Mouse (Mus musculus) hindbrain, embryonic 13.5 days (tissue): Measurements from ENCODE around the gene Sema4f. TPM values are rescaled to one million over a fixed set of nuclear protein-coding genes. Genes with fewer than 3 reads are reported as not detected.

Experiments
- ATAC-seq: fragments of 200-750 bp; cut with Nextera tagmentation; 2 replicates; pipeline ENCODE4 v1.8.0; 2017; ENCODE audit warnings: moderate TSS enrichment; ENCODE audit not compliant: low FRiP score
- H3K27ac ChIP-seq: fragments of 300-500 bp; sonication (generic); 2 replicates; pipeline ENCODE4 v1.5.1; 2015; ENCODE audit warnings: inconsistent platforms, mild to moderate bottlenecking, moderate library complexity
- H3K27me3 ChIP-seq: fragments of 300-500 bp; sonication (generic); 2 replicates; pipeline ENCODE4 v1.6.1; 2015; ENCODE audit warnings: mild to moderate bottlenecking, inconsistent platforms
- H3K36me3 ChIP-seq: fragments of 300-500 bp; sonication (generic); 2 replicates; pipeline ENCODE4 v1.6.1; 2015; ENCODE audit warnings: mild to moderate bottlenecking, inconsistent platforms
- H3K4me1 ChIP-seq: fragments of 300-500 bp; sonication (generic); replicated peaks from 2 replicates; pipeline ENCODE4 v1.6.1; 2015; ENCODE audit warnings: inconsistent platforms
- H3K4me2 ChIP-seq: fragments of 300-500 bp; sonication (generic); 2 replicates; pipeline ENCODE4 v1.6.1; 2015; ENCODE audit warnings: inconsistent platforms, mild to moderate bottlenecking, moderate library complexity
- H3K4me3 ChIP-seq: fragments of 300-500 bp; sonication (generic); 2 replicates; pipeline ENCODE4 v1.5.1; 2015; ENCODE audit warnings: mild to moderate bottlenecking, inconsistent platforms
- H3K9ac ChIP-seq: fragments of 300-500 bp; sonication (generic); 2 replicates; pipeline ENCODE4 v1.6.1; 2015; ENCODE audit warnings: mild to moderate bottlenecking, inconsistent platforms
- H3K9me3 ChIP-seq: fragments of 300-500 bp; sonication (generic); 2 replicates; pipeline ENCODE4 v1.6.1; 2016; ENCODE audit warnings: inconsistent platforms
- WGBS: fragments of 180-500 bp; shearing (Covaris S2); methylation state at CpG from one replicate; pipeline ENCODE4 v1.1.7; 2015; 5-methylcytosine and 5-hydroxymethylcytosine counted together
- polyA plus RNA-seq: library from polyadenylated mRNA; unstranded; fragments of >200 nt; fragmentation: Nextera tagmentation; extraction: Ambion mirVana; gene quantifications from 2 replicates; pipeline ENCODE4 v1.2.1, GENCODE M21; 2015

The Sema4f gene
- polyA plus RNA-seq, 1 experiment from 2014 or later: 17.5 TPM

DNA sequence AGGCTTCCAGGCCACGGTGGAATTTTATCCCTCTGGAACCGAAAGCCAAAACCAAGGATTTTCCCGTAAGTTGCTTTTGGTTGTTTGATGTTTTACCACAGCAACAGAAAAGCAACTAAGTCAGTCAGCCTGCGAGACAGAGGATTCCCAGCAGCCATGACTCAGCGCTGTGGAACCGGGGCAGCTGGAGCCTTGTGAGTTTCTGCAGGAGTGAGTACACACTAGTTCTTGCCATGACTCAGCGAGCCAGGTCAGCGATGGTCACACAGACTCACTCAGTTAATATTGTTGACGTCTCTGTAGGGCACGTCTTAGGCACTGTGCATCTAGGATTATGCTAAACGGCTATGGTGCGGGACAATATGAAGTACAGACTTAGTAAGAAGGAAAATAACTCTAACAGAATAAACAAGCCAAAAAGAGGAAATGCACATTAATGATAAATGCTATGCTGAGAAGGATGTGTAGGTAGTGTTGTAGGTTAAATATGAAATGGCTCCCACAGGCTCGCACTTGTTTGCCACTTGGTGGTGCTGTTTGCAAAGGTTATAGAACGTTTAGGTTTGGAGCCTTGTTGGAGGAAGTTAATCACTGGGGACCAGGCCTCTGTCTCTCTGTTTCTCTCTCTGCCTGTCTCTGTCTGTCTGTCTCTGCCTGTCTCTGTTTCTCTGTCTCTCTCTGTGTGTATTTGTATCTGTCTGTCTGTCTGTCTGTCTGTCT is 30.3 kb downstream of the Sema4f start:
- H3K4me1 ChIP-seq: no peaks in the 10 kb centered on the region
- no peak for ATAC-seq
- H3K27me3 ChIP-seq: no peaks in the 10 kb centered on the region
- no peak overlapping the region for H3K9ac ChIP-seq
- H3K9me3 ChIP-seq: no peaks in the 10 kb centered on the region
- H3K27ac ChIP-seq: no peak overlapping the region
- H3K36me3 ChIP-seq: peaks cover 21% of the 10 kb centered on the region
- no peak overlapping the region for H3K4me2 ChIP-seq
- H3K4me3 ChIP-seq: no peak overlapping the region
- 69% methylated on average over 14 of the region's 14 CpGs for WGBS

DNA sequence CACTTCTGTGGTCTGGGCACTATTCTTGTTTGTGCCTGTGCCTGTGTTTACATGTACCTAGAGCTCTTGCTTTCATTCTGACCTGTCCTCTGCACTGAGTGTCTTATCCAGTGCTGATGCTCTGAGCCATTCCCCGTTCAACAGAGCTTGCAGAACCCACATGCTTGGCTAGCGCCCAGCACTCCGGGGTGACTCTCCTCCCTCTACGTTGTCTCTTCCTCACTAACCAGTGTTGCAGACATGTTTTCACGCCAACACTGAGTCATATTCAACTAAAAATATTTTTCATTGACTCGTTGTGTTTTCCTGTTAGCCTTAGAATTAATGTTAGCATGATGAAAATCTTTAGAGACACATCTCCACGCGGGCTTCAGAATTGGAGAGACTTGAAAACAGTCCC is 31.5 kb downstream of the Sema4f start:
- Histone ChIP-seq H3K9ac (no peak overlapping the region), H3K27ac (no peak overlapping the region), H3K27me3 (no peaks in the 10 kb centered on the region), H3K4me3 (no peak overlapping the region), H3K4me2 (no peak overlapping the region), H3K36me3 (peaks cover 11% of the 10 kb centered on the region), H3K4me1 (no peaks in the 10 kb centered on the region), H3K9me3 (no peaks in the 10 kb centered on the region)
- 84% methylated on average over 8 of the region's 8 CpGs for WGBS
- ATAC-seq: no peak

DNA sequence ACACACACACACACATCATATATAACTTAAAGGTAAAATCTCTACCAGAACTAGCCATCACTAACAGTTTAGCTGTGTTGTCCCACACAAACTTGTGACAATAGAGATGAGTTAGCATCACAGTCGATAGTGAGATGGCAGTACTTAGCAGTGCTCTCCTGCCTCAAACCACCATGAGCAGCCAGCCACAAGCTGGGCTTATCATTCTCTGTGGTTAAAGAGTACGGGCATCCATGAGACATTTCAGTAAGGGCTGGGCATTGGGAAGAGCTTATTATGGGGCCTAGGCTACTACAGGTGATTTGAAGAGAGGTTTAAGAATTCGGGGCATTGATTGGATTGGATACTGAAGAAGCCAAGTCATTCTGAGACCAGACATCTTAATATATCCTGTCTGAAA is 32.6 kb downstream of the Sema4f start:
- Histone ChIP-seq H3K9me3 (no peaks in the 10 kb centered on the region), H3K27me3 (no peaks in the 10 kb centered on the region), H3K27ac (no peak overlapping the region), H3K4me2 (no peak overlapping the region), H3K36me3 (peaks cover 5% of the 10 kb centered on the region), H3K9ac (no peak overlapping the region), H3K4me1 (no peaks in the 10 kb centered on the region), H3K4me3 (no peak overlapping the region)
- 89% methylated on average over 3 of the region's 3 CpGs for WGBS
- ATAC-seq: no peak

DNA sequence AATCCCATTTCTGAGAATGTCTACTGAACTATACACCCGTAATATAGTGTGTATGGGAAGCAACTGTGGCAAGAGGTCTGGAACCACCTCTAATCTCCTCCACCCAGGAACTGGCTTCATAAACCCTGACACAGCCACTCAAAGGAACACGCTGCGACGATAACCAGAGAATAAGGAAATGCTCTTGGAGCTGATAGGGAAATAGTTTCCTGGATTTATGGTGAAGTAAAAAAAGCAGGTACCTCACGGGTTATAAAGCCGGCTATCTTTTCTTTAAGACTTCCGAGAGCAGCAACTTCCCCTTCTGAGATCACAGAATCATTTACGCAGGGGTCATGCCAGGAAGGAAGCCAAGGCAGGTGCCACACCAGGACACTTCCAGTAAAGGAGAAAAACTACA is 37.0 kb downstream of the Sema4f start:
- H3K4me1 ChIP-seq: no peaks in the 10 kb centered on the region
- no peak overlapping the region for H3K4me2 ChIP-seq
- no peaks in the 10 kb centered on the region for H3K9me3 ChIP-seq
- H3K4me3 ChIP-seq: no peak overlapping the region
- no peak overlapping the region for H3K27ac ChIP-seq
- H3K36me3 ChIP-seq: no peaks in the 10 kb centered on the region
- no peaks in the 10 kb centered on the region for H3K27me3 ChIP-seq
- 84% methylated on average over 8 of the region's 8 CpGs for WGBS
- H3K9ac ChIP-seq: no peak overlapping the region
- ATAC-seq: no peak

DNA sequence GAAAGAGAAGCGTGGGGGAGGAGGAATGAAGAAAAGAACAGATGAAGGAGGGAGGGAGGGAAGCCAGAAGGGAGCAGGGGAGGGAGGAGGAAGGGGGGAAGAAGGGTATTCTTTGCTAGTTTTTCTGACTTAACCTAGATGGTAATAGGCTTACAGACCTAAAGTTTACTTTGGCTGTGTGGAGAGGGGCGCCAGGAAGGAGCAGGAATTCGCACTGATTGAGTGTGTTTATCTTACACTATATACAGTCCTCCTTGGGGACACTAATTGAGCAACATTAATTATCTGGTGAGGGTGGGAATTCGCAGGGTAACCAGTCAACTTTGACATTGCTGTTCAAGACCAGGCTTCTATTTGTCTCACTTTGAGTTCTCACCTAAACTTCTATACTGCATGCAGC is 40.8 kb downstream of the Sema4f start:
- Histone ChIP-seq H3K4me1 (no peaks in the 10 kb centered on the region), H3K4me3 (no peak overlapping the region), H3K27me3 (no peaks in the 10 kb centered on the region), H3K4me2 (no peak overlapping the region), H3K36me3 (no peaks in the 10 kb centered on the region), H3K9me3 (no peaks in the 10 kb centered on the region), H3K27ac (no peak overlapping the region), H3K9ac (no peak overlapping the region)
- 63% methylated on average over 4 of the region's 4 CpGs for WGBS
- ATAC-seq: no peak

DNA sequence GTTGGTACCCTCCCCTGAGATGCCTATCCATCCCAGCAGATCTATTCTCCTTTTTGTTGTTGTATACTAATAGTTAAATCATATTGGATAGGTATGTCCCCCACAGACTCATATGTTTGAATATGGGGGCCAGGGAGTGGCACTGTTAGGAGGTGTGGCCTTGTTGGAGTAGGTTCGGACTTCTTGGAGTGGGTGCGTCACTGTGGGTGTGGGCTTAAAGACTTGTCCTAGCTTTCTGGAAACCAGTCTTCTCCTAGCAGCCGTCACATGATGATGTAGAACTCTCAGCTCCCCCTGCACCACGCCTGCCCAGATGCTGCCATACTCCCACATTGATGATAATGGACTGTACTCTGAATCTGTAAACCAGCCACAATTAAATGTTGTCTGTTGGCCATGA is 41.3 kb downstream of the Sema4f start:
- Histone ChIP-seq H3K4me2 (no peak overlapping the region), H3K27ac (no peak overlapping the region), H3K36me3 (no peaks in the 10 kb centered on the region), H3K9me3 (no peaks in the 10 kb centered on the region), H3K27me3 (no peaks in the 10 kb centered on the region), H3K4me3 (no peak overlapping the region), H3K9ac (no peak overlapping the region), H3K4me1 (no peaks in the 10 kb centered on the region)
- no peak for ATAC-seq
- WGBS: 89% methylated on average over 4 of the region's 4 CpGs

DNA sequence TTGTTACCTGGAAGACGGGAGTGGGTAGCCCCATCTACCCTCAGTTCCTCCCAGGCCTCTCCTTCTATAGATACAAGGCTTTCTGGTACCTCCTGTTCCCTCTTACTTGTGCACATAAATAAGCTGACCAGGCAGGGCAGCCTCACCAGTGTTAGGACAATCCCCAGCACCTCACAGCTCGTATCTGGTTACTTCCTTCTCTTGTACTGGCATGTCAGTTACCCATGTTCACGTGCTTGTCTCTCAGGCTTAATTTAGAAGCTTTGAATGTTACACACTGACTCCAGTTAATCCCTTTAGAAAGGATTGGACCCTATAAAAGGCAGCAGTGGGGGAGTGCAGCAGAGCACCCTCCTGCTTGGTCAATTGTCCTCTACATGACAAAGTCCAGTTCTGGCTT is 42.3 kb downstream of the Sema4f start:
- H3K36me3 ChIP-seq: no peaks in the 10 kb centered on the region
- H3K9ac ChIP-seq: no peak overlapping the region
- 72% methylated on average over 3 of the region's 3 CpGs for WGBS
- no peaks in the 10 kb centered on the region for H3K9me3 ChIP-seq
- H3K27ac ChIP-seq: no peak overlapping the region
- no peak overlapping the region for H3K4me3 ChIP-seq
- no peak for ATAC-seq
- H3K27me3 ChIP-seq: no peaks in the 10 kb centered on the region
- H3K4me2 ChIP-seq: no peak overlapping the region
- H3K4me1 ChIP-seq: no peaks in the 10 kb centered on the region

DNA sequence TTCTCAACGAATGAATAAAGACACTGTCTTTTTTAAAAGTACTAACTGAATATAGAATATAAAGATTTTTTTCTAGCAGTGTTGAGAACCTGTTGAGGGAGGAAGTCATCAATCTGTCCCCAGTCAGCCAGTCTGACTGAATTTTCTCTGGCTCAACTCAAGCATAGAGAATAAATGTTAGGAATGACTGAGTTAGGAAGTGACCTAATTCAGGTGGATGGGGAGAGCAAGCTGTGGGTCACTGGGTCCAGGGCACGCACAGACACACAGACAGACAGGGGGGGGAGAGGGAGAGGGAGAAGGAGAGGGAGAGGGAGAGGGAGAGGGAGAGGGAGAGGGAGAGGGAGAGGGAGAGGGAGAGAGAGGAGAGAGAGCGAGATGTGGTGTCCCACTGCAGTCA is 46.2 kb downstream of the Sema4f start:
- H3K27ac ChIP-seq: no peak overlapping the region
- ATAC-seq: no peak
- WGBS: 70% methylated on average over 3 of the region's 3 CpGs

DNA sequence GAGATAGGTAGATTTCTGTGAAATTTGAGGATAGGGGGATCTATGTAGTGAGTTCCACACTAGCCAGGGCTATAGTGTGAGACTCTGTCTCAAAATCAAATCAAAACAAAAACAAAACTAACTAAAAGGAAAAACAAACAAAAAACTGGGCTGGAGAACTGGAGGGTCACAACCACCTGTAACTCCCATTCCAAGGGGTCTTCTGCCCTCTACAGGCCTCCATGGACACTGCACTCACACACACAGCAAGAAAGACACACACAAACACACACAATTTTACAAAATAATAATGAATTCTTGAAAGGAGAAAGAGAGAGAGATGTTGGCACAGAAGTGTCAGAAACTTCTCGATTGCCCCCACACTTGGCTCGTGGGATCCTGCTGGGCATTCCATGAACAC is 47.0 kb downstream of the Sema4f start:
- Histone ChIP-seq H3K27ac (no peak overlapping the region), H3K9me3 (no peaks in the 10 kb centered on the region), H3K36me3 (no peaks in the 10 kb centered on the region), H3K4me3 (no peak overlapping the region), H3K9ac (no peak overlapping the region), H3K27me3 (no peaks in the 10 kb centered on the region), H3K4me2 (no peak overlapping the region), H3K4me1 (no peaks in the 10 kb centered on the region)
- ATAC-seq: no peak
- WGBS: 93% methylated on average over 2 of the region's 2 CpGs

More for the DNA sequence above, 46.2 kb downstream of the Sema4f start:
- Histone ChIP-seq H3K4me3 (no peak overlapping the region), H3K9ac (no peak overlapping the region), H3K4me1 (no peaks in the 10 kb centered on the region), H3K27me3 (no peaks in the 10 kb centered on the region), H3K9me3 (no peaks in the 10 kb centered on the region), H3K4me2 (no peak overlapping the region), H3K36me3 (no peaks in the 10 kb centered on the region)

DNA sequence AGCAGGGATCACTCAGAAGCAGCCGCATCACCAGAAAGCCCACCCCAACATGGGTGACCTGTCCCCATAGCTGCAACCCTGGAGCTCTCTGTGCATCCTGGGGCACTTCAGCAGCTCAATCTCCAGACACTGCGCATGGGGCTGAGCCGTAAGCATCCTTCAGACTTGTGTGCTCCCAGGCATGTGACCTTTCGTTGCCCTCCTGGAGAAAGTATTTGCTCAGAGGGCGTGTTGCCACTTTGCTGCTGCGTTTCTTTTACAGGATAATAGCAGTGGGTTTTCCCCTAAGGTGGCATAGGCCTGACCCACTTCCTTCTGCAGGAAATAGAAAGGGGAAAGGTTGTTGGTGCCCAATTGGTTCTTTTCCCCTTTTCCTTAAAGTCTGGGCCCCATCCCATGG is 48.1 kb downstream of the Sema4f start:
- Histone ChIP-seq H3K9me3 (no peaks in the 10 kb centered on the region), H3K4me1 (no peaks in the 10 kb centered on the region), H3K27me3 (no peaks in the 10 kb centered on the region), H3K36me3 (no peaks in the 10 kb centered on the region), H3K4me2 (no peak overlapping the region), H3K27ac (no peak overlapping the region), H3K4me3 (no peak overlapping the region), H3K9ac (no peak overlapping the region)
- WGBS: 69% methylated on average over 6 of the region's 6 CpGs
- no peak for ATAC-seq

DNA sequence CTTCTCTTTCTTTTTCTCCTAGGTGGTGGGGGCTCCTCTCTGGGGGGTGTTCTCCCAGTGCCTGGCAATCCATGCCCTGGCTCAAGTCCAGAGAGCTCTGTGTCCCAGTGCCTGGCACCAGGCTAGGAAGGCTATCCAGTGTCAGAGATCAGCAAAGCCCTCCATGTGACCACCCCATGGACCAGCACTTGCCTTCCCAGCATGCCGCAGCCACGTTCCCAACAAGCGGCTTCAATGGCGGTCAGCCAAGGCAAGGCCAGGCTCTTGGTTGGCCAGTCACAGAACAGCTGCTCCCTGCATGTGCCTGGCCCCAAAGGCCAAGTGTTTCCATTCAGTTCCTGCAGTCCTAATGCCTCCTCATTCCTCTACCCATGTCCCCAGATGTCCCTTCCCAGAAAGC is 53.2 kb downstream of the Sema4f start:
- Histone ChIP-seq H3K4me2 (no peak overlapping the region), H3K9me3 (no peaks in the 10 kb centered on the region), H3K36me3 (no peaks in the 10 kb centered on the region), H3K27ac (no peak overlapping the region), H3K27me3 (no peaks in the 10 kb centered on the region), H3K4me1 (no peaks in the 10 kb centered on the region), H3K9ac (no peak overlapping the region), H3K4me3 (no peak overlapping the region)
- no peak for ATAC-seq
- 75% methylated on average over 4 of the region's 4 CpGs for WGBS

DNA sequence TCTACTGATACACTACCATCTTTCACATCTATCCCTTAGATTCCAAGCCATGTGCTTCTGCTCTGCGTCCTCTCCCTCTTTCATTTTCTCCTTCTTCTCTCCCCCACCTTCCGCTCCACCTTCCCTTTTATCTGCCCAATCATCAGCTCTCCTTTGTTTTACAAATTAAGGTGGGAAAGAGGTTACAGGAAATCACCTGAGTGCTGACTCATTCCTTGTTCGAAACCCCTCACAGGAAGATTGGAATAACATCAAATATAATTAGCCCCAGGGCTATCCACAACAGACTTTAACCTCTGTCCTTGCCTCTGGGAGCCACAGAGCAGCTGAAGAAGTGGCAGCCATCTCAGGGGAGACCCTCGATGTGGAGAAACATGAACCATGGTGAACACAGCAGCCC is 53.7 kb downstream of the Sema4f start:
- Histone ChIP-seq H3K9ac (no peak overlapping the region), H3K27ac (no peak overlapping the region), H3K4me1 (no peaks in the 10 kb centered on the region), H3K36me3 (no peaks in the 10 kb centered on the region), H3K4me3 (no peak overlapping the region), H3K4me2 (no peak overlapping the region), H3K9me3 (no peaks in the 10 kb centered on the region), H3K27me3 (no peaks in the 10 kb centered on the region)
- 83% methylated on average over 4 of the region's 4 CpGs for WGBS
- no peak for ATAC-seq

DNA sequence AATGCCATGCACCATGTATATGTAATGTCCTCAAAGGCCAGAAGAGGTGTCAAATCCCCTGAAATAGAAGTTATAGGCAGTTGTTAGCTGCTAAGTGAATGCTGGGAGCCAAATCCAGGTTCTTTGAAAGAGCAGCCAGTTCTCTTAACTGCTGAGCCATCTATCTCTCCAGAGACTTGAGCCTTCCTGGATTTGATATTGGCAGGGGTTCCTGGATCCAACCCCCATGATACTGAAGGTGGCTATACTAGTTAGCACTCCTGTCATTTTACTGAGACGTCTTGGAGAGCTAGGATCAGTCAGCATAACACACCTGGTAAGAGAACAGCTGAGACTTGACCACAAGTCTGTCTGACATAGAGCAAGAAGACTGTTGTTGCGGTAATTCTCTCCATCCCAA is 54.1 kb downstream of the Sema4f start:
- Histone ChIP-seq H3K4me2 (no peak overlapping the region), H3K36me3 (no peaks in the 10 kb centered on the region), H3K9ac (no peak overlapping the region), H3K27me3 (no peaks in the 10 kb centered on the region), H3K4me3 (no peak overlapping the region), H3K4me1 (no peaks in the 10 kb centered on the region), H3K9me3 (no peaks in the 10 kb centered on the region), H3K27ac (no peak overlapping the region)
- 83% methylated on average over 2 of the region's 2 CpGs for WGBS
- ATAC-seq: no peak
